Comparison of ENCODE assay signal across 8 mouse cellular contexts in genomic region chr16:16224506-16224924, GRCm38 (mm10). TPM values are rescaled to one million over a fixed set of nuclear protein-coding genes. Genes with fewer than 3 reads are reported as not detected.
A peak's percentile ranks its signal among the peaks of the same experiment; 100 is the strongest.
DNase-seq lines count a peak whose midpoint lies in the region; ATAC-seq and TF ChIP-seq lines count a peak whose summit lies in the region.

No protein-coding gene starts in this region.

- no peak for TF ChIP-seq POLR2A in limb, embryonic 14.5 days (IDR thresholded peaks at IDR 0.05; ENCODE audit: borderline replicate concordance, extremely low read depth, insufficient read depth, insufficient read length)

- peak; percentile 81 for ATAC-seq in heart, embryonic 12.5 days (ENCODE audit: insufficient number of reproducible peaks, low FRiP score)
- ATAC-seq in limb, embryonic 14.5 days (ENCODE audit: low FRiP score, low read depth), result no peak; the same call in 1 of the 2 replicates
- peak; percentile 88; the same call in 1 of the 2 replicates for ATAC-seq in stomach, embryonic 16.5 days (ENCODE audit: insufficient read depth, low FRiP score)

- H3K4me2 ChIP-seq in heart, embryonic 12.5 days, result peak overlapping the region; percentile 50
- no peak overlapping the region for H3K4me2 ChIP-seq in limb, embryonic 14.5 days (replicated peaks; ENCODE audit: low read depth, low read length, severe bottlenecking)
- no peak overlapping the region for H3K4me2 ChIP-seq in stomach, embryonic 16.5 days (ENCODE audit: low read depth, low read length)

- DNase-seq in cerebellum, postnatal 25 days, result peak; percentile 9 to 21
- DNase-seq in cerebellum, adult 9-11 months, result no peak
- peak; percentile 39 for DNase-seq in adrenal gland, postnatal 14 days
- DNase-seq in limb, embryonic 14.5 days (ENCODE audit: low spot score), result peak; percentile 11
- no peak for DNase-seq in cerebellum, adult 18-20 months
- DNase-seq in urinary bladder, postnatal 4 days (ENCODE audit: low spot score in 2 of 2), result no peak

- 6% methylated on average over 4 of the region's 4 CpGs for WGBS in heart, embryonic 12.5 days
- 62% methylated on average over 4 of the region's 4 CpGs for WGBS in limb, embryonic 14.5 days
- WGBS in stomach, embryonic 16.5 days, result 9% methylated on average over 4 of the region's 4 CpGs

- no peak overlapping the region for H3K4me3 ChIP-seq in heart, embryonic 12.5 days
- no peak overlapping the region for H3K4me3 ChIP-seq in limb, embryonic 14.5 days (replicated peaks; ENCODE audit: low read length)
- H3K4me3 ChIP-seq in stomach, embryonic 16.5 days (replicated peaks; ENCODE audit: low read length), result no peak overlapping the region

- H3K4me1 ChIP-seq in heart, embryonic 12.5 days (replicated peaks), result peaks cover 59% of the 10 kb centered on the region
- H3K4me1 ChIP-seq in limb, embryonic 14.5 days (ENCODE audit: control insufficient read depth, insufficient read depth, low read length), result no peaks in the 10 kb centered on the region
- peaks cover 17% of the 10 kb centered on the region; the same call in 1 of the 2 replicates for H3K4me1 ChIP-seq in stomach, embryonic 16.5 days (ENCODE audit: control insufficient read depth, insufficient read depth, low read length)

- H3K9ac ChIP-seq in heart, embryonic 12.5 days, result no peak overlapping the region; the same call in 1 of the 2 replicates
- H3K9ac ChIP-seq in limb, embryonic 14.5 days (ENCODE audit: low read depth, low read length, severe bottlenecking), result no peak overlapping the region
- no peak overlapping the region for H3K9ac ChIP-seq in stomach, embryonic 16.5 days (ENCODE audit: low read length)

- H3K27me3 ChIP-seq in heart, embryonic 12.5 days (replicated peaks), result no peaks in the 10 kb centered on the region
- H3K27me3 ChIP-seq in limb, embryonic 14.5 days (ENCODE audit: control insufficient read depth, insufficient read depth, low read length), result no peaks in the 10 kb centered on the region
- no peaks in the 10 kb centered on the region for H3K27me3 ChIP-seq in stomach, embryonic 16.5 days (ENCODE audit: control insufficient read depth, insufficient read depth, low read length)

- no peaks in the 10 kb centered on the region for H3K9me3 ChIP-seq in heart, embryonic 12.5 days (replicated peaks)
- H3K9me3 ChIP-seq in limb, embryonic 14.5 days (ENCODE audit: control insufficient read depth, low read length), result no peaks in the 10 kb centered on the region
- no peaks in the 10 kb centered on the region for H3K9me3 ChIP-seq in stomach, embryonic 16.5 days (replicated peaks; ENCODE audit: control insufficient read depth, low read length)

- peaks cover 24% of the 10 kb centered on the region for H3K36me3 ChIP-seq in heart, embryonic 12.5 days
- H3K36me3 ChIP-seq in limb, embryonic 14.5 days (ENCODE audit: control insufficient read depth, insufficient read depth, low read length), result no peaks in the 10 kb centered on the region
- H3K36me3 ChIP-seq in stomach, embryonic 16.5 days (ENCODE audit: control insufficient read depth, insufficient read depth, low read length), result no peaks in the 10 kb centered on the region

- peak overlapping the region; percentile 97 for H3K27ac ChIP-seq in heart, embryonic 12.5 days (ENCODE audit: poor library complexity, severe bottlenecking)
- no peak overlapping the region for H3K27ac ChIP-seq in limb, embryonic 14.5 days (replicated peaks; ENCODE audit: low read depth, low read length)
- peak overlapping the region; percentile 44; the same call in 1 of the 2 replicates for H3K27ac ChIP-seq in stomach, embryonic 16.5 days (ENCODE audit: low read length)

RNA-seq across cellular contexts. Expression of gene Pkp2, which starts 11.4 kb away (rescaled TPM):
- total RNA-seq in adrenal gland, postnatal 14 days (2021), result 2.7 and 4.3 TPM in 2 replicates
- polyA plus RNA-seq in heart, embryonic 12.5 days (2016; fragmentation: Nextera tagmentation; extraction: Ambion mirVana), result 131 and 133 TPM in 2 replicates
- 1.2 and 1.4 TPM in 2 replicates for polyA plus RNA-seq in limb, embryonic 14.5 days (2012; rRNA removed)
- polyA plus RNA-seq in limb, embryonic 14.5 days (2014; fragmentation: Nextera tagmentation; extraction: Ambion mirVana), result 1.9 and 2.9 TPM in 2 replicates
- polyA plus RNA-seq in stomach, embryonic 16.5 days (2015; fragmentation: Nextera tagmentation; extraction: Ambion mirVana), result 12.0 and 13.6 TPM in 2 replicates

Comparison
In these comparisons a context has a peak if more than half of its experiments do, and no peak if none do; other contexts are left out.
1. DNase-seq: peak in cerebellum, postnatal 25 days (2 of 2), adrenal gland, postnatal 14 days (single experiment) and limb, embryonic 14.5 days (single experiment); none in cerebellum, adult 9-11 months (single experiment), cerebellum, adult 18-20 months (0 of 2) and urinary bladder, postnatal 4 days (0 of 2).